In the genomic region with DNA sequence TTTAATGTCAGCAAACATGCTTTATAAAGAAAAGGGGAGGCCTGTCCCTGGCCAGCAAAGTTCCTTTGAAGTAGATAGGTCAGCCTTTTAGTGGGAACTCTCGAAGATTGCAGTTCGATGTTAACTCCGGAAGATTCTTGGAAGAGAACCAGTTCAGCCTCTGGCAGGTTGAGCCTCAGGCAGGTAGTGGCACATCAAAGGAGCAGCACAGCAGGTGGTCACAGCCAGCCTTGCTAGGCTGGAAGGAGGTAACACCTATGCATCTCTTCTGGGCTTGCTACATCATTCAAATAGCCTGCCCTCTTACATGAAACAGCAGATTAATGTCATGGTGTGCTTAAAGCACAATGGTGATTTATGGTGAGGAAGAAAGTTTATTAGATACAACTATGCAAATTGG, we compare ENCODE assay signal across 8 mouse cellular contexts. TPM values are rescaled to one million over a fixed set of nuclear protein-coding genes. Genes with fewer than 3 reads are reported as not detected.
"Had no signal": no experiment of that assay in that cellular context is flagged by ENCODE, and none has a peak within 500 bp of the region (broad histone marks: within the 10 kb centered on the region; RNA-seq: fewer than 3 reads in every experiment).

No protein-coding gene starts in this region.

RNA-seq across cellular contexts. Expression of a gene that starts 9.0 kb away (rescaled TPM):
- total RNA-seq: megakaryocyte-erythroid progenitor cell, adult 5-6 weeks had no signal
- polyA plus RNA-seq: liver, adult 2 months; liver, embryonic 12.5 days; liver, embryonic 13.5 days; liver, embryonic 16.5 days; liver, postnatal 0 days; lung, postnatal 0 days; macrophage had no signal
